Mouse (Mus musculus): ENCODE data around the gene Pogz. TPM values are rescaled to one million over a fixed set of nuclear protein-coding genes. Genes with fewer than 3 reads are reported as not detected.

Gene Pogz
- 10 to 100 TPM; 16.6 to 21.3 TPM for total RNA-seq (2021)

DNA sequence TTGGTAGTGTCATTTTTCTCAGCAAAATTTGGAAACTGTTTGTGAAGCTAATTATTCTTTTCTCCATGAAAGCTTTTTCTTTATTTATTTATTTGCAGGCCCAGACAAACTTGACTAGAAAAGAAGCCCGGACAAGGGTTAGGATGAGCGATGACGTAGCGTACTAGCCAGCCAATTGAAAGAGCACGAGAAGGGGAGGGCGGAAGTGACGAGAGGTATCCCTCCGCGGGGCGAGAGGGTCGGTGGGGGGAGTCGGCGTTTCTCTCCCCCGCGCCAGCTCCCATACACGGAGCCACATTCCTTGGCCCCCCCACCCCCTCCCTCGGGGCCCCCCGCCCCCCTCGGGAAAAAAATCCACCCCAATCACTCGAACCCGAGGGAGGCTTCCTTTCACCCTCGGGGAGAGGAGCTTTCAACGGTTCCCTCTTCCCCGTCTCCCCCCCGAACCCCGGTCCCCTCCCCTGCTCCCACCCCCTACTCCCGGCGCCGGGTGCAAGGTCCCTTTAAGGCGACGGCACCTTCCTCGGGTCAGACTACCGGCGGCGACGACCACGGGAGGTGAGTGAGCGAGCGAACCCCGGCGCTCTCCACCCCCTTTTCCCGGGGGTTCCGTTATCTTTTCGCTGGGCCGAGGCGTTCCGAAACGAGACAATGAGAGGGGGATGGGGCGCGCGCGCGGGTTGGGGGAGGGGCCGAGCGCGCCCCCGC lies at the start of gene Pogz:
Pogz (plus strand) TSS at position 385 of the 708 bp plus-strand sequence.
- peak; percentile 95 for DNase-seq (ENCODE audit: low spot score)
- intact Hi-C loops (cut with DNase I): loop anchor here (1.0 to 5.0 kb wide), 2 partner anchors 16 to 255 kb away; partner anchors contain the start of gene Snx27

DNA sequence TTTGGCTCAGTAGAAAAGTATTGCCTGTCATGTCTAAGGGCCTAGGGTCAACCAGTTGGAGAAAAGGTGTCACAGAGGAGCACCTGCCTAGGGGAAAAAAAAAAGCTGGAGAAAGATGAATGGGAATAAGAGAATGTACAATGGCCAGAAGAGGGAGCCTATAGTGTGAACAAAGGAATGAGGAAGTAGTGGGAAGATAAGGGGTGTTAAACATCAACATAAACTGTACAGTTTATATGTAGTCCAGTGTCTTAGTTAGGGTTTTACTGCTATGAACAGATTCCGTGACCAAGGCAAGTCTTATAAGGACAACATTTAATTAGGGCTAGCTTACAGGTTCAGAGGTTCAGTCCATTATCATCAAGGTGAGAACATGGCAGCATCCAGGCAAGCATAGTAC lies 48.3 kb upstream of the Pogz start:
- intact Hi-C loops (cut with DNase I): no loop called here
- no peak for DNase-seq (ENCODE audit: low spot score)

DNA sequence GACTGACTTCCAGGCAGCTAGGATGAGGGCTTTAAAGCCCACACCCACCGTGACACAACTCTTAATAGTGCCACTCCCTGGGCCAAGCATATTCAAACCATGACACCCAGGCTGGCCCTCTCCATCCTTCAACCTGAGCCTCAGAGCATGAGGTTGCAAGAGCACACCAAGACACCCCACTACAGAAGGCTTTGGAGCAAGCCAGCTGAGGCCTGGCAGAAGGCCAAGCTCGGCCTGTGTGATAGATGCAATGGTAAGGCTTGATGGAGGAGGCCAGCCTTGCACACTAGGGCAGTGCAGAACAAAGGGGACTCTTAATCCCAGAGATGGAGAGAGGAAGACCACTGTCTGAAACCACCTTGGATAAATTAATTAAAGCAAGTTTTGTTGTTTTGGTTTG lies 47.9 kb upstream of the Pogz start:
- intact Hi-C loops (cut with DNase I): no loop called here
- no peak for DNase-seq (ENCODE audit: low spot score)

DNA sequence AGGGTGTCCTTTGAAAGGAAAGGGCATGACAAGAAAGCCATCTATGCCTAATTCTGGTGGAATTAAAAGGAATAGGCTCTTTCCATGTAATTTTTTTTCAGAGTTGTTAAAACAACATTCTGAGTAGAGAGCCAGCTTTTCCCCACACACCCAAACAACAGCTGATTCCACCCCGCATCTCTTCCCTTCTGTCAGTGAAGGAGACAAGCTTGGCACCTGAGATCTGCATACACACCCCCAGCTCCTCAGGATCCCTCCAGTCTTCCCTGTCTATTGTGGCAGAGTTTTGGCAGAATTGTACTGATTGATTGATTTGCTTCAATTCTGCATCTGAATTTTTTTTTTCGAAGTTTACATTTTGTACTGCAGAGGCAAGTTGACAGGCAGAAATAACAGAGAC lies 45.1 kb upstream of the Pogz start:
- intact Hi-C loops (cut with DNase I): no loop called here
- no peak for DNase-seq (ENCODE audit: low spot score)

DNA sequence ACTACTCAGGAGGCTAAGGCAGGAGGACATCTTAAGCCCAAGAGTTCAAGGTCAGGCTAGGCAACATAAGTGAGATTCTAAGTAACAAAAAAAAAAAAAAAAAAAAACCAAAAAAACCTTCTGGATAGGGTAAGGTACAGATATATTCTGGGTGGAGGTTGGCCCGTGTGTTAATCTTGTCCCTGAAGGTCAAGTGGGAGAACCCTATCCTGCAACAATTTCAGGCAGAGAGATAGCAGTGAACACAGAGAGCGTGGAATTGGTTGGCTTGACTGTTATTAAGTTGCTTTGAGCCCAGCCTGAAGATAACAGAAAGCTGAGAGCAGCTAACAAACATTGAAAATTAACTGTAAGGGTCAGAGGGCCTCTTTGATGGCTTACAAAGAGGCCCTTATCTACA lies 43.7 kb upstream of the Pogz start:
- no peak for DNase-seq (ENCODE audit: low spot score)
- intact Hi-C loops (cut with DNase I): no loop called here

DNA sequence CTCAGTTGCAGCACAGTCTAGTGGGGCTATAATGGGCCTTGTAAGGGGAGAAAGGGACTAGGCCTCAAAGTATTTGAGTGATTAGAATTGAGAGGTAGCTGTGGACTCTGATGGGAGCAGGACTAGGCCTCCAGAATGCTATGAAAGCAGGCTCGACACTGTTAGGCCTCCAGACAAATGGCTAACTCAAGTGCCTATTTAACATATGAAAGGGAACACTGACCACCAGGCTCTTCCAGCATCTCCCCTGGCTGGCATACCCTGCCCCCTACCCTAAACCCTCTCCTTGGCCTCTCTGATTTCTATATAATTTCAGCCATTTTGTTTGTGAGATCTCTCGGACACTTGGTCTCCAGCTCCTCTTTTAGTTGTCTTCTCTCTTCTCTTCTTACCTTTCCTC lies 43.0 kb upstream of the Pogz start:
- DNase-seq (ENCODE audit: low spot score): no peak
- intact Hi-C loops (cut with DNase I): no loop called here

DNA sequence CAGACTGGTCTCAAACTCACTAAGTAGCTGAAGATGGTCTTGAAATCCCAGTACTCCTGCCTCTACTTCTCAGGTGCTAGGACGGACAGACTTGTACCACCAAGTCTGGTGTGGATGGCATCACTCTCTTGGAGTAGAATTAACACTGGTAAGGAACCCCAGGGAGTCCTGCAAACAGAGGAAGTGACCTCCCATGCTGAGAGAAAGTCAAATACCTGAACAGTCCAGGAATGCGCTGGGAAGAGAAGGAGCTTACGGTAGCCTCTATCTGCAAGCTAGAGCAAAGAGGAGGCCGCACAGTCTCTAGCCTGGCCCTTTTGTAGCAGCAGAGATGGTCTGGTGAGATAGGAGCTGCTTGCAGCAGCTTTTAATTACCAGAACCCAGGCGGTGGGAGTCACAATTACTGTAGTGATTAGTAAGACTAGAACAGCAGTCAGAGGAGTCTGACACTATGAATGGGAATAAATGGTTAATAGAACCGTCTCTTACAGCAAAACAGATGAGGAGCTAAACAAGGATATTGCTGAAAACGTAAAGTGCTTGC lies 41.7 kb upstream of the Pogz start:
- intact Hi-C loops (cut with DNase I): no loop called here
- no peak for DNase-seq (ENCODE audit: low spot score)

DNA sequence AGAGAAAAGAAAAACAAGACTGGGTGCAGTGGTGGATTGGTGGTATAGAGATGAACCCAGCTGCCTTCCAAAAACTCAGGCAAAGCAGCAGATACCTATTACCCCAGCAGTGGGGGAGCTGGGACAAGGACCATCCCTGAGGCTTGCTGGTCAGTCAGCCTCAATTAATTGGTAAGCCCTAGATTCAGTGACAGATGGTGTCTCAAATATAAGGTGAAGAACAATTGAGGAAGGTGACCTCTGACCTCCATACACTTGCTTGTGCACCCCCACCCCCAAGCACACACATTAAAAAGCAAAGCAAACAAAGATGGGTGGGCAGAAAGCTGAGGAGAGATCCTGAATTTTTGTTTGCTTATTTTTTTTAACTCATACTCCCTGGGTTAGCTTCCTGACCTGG lies 41.2 kb upstream of the Pogz start:
- intact Hi-C loops (cut with DNase I): no loop called here
- DNase-seq (ENCODE audit: low spot score): no peak

DNA sequence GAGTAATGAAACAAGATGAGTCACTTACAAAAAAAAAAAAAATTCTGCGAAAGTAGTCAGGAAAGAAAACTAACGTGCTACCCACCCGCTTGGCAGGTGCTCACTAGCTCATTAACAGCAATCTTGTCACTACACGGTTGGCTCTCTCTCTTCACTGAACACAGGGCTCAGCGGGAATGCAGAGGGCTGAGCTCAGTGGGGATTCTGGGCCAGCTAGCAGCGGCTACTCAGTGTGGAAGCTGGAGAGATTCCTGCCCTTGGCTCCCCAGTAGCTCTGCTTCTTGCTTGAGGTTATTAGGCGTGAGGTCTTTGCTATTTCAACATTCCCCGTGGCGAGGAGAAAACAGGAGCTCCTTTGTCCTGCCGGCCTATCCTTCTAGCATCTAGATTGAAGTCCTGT lies 33.2 kb upstream of the Pogz start:
- peak; percentile 20 for DNase-seq (ENCODE audit: low spot score)
- intact Hi-C loops (cut with DNase I): no loop called here

DNA sequence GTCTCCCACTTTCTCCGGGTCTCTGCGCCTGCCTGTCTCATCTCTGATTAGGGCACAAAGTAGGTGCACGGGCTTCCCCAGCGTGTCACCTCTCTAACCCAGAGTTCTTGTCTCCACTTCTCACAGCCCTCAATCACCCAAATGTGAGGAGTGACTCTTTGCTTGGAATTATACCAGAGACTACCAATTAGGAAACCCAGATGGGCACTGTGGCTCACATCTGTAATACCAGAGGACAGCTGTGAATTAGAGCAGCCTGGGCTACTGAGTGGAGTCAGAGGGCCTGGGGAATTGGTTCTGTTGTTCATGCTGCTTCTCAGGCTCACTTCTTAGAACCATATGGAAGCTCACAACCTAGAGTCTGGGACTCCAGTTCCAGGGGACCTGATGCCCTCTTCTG lies 32.4 kb upstream of the Pogz start:
- DNase-seq (ENCODE audit: low spot score): no peak
- intact Hi-C loops (cut with DNase I): no loop called here

DNA sequence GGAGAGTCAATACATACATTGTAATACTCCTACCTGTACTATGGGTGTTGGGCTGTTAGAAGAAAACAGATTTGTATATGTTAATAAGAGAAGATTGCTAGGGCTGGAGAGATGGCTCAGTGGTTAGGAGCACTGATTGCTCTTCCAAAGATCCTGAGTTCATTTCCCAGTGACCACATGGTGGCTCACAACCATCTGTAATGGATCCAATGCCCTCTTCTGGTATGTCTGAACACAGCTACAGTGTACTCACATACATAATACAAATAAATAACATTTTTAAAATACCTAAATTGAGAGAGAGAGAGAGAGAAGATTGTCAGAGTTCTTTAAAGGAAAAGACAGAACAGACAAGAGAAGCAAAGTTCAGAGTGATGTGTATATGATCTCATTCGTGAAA lies 29.1 kb upstream of the Pogz start:
- intact Hi-C loops (cut with DNase I): no loop called here

DNA sequence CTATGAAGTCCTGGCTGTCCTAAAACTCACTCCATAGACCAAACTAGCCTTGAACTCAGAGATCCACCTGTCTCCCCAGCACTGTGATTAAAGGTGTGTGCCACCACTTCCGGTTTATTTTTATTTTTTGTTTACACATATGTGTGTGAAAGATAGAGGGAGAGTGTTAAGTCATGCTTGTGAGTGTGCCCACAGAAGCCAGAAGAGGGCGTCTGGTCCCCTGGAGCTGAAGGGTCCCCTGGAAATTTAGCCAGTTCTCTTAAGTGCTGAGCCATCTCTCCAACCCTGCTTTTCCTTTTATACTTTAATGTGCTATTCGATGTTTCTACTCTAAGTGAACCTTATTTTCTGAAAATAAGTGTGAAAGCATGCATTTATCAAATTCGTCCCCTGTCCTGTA lies 25.7 kb upstream of the Pogz start:
- DNase-seq (ENCODE audit: low spot score): no peak
- intact Hi-C loops (cut with DNase I): loop anchor here (2.0 to 5.0 kb wide), 2 partner anchors 37 to 91 kb away; no protein-coding TSS in a partner anchor

More for the DNA sequence above, 29.1 kb upstream of the Pogz start:
- DNase-seq (ENCODE audit: low spot score): no peak

DNA sequence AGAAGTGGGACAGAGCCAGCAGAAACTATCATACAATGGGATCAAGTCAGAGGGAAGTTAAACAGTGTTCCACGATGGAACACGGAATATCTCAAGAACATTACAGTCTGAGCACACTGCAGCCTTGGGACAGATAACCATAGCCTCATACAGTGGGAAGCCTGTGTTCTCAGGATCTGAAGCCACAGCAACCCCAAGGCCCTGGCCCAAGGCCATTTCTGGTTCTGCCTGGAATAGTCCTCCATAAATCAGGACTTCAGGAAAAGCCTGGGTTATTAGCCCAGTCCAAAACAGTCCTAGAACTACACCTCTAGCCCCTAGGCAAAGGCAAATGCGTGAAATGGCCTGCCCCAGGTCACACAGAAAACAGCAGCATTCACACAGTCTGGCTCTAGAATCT lies 23.7 kb upstream of the Pogz start:
- intact Hi-C loops (cut with DNase I): loop anchor here (5.0 kb wide), 1 partner anchor 89 kb away; no protein-coding TSS in a partner anchor
- DNase-seq (ENCODE audit: low spot score): no peak

DNA sequence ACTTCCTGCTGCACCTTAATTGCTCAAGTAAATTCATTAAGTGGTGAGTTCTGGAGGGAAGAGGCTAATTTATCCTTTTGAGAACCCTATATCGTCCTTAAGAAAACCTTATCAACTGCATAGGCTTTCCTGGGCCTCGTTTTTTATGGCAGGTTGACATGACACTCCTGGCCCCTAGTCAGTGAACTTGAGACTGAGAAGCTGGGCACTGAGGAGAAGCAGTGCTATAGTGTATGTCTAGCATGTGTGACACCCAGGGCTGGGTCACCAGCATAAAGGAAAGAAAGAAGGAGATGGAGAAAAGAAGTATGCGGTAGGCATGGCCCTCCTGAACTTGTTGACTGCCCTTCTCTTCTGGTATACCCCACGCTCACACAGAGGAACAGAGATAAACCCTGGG lies 23.3 kb upstream of the Pogz start:
- intact Hi-C loops (cut with DNase I): loop anchor here (5.0 kb wide), 1 partner anchor 88 kb away; no protein-coding TSS in a partner anchor

DNA sequence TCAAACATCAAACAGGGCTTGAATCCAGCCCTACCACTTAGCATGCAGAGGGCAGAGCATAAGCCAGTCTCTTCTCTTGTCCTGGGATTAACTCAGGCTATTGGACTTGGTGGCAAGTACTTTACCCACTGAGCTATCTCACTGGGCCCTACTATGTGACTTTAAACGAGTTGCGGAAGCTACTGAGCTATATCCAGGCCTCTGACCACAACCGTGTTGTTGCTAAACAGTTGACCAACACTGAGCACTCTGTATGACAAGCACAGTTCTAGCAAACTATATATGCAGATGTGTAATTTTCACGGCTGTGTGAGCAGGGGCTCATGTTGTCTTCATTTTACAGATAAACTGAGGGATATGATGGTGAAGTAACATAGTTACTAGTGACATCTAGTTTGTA lies 22.7 kb upstream of the Pogz start:
- no peak for DNase-seq (ENCODE audit: low spot score)
- intact Hi-C loops (cut with DNase I): loop anchor here (5.0 kb wide), 1 partner anchor 88 kb away; no protein-coding TSS in a partner anchor

More for the DNA sequence above, 23.3 kb upstream of the Pogz start:
- no peak for DNase-seq (ENCODE audit: low spot score)

DNA sequence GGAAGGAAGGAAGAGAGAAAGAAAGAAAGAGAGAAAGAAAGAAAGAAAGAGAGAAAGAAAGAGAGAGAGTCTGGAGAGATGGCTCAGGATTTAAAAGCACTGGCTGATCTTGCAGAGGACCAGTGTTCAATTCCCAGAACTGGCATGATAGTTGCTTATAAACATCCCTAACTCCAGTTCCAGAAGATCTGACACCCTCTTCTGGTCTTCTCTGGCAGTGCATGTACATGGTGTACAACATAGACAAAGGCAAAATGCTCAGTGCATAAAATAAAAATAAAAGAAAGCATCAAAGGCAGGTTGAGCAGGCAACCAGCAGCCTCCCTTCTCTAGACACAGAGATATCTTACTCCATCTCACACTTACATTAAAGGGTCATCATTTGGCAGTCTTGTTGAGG lies 21.8 kb upstream of the Pogz start:
- DNase-seq (ENCODE audit: low spot score): no peak
- intact Hi-C loops (cut with DNase I): no loop called here

DNA sequence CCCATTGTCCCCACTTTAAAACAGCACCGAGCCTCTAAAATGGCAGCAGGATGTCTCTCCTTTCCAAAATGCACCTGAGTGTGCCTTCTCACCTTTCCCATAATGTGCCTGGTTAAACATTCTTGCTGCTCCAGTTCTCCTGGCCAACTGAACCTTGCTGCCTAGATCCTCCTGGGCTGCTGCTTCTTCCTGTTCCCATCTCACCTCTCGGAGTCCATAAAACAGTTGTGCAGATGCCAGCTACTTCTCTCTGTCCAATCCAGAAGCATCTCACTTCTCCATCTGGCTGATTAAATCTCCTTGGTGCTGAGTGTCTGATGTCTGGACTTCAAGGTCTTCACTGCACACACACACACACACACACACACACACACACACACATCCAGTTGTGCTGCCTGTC lies 19.6 kb upstream of the Pogz start:
- intact Hi-C loops (cut with DNase I): no loop called here
- no peak for DNase-seq (ENCODE audit: low spot score)

DNA sequence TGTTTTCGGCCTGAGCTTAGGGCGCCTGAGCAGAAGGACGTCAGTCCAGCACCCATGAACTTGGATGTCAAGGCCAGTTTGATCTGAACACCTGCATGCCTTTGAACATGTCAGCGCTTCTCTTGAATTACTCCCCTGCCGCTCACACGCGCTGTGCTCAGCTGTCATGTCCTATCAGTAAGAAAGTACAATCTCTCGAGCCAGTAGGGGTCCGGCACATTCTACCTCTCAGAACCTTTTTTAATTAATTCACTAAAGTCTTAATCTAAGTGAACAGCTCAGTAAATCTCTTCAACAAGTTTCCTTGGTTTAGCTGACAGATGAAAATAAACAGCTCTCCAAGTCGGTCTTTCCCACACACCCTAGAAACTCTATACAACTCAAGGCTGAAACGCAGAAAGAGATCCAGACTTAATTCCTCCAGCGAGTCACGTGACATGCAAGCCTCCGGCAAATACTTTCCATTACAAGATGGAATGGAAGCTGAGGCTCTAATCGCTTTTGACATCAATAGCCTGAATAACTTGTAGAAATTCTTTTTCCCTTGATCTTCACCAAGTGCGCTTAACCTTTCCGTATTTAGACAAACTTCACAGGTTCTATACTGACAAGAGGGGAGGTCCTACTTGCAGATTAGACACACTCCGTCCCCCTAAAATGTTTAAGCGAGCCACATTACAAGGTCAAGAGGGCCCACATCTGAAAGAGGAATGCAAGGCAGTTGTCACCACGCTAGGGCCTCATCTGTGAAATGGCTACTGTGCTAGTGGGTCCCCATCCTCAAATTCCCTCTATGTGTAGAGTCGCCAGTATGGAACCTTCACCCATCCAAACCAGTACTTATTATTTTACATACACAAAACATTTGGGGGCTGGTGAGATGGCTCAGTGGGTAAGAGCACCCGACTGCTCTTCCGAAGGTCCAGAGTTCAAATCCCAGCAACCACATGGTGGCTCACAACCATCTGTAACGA lies 17.6 kb upstream of the Pogz start:
- DNase-seq (ENCODE audit: low spot score): no peak
- intact Hi-C loops (cut with DNase I): no loop called here

DNA sequence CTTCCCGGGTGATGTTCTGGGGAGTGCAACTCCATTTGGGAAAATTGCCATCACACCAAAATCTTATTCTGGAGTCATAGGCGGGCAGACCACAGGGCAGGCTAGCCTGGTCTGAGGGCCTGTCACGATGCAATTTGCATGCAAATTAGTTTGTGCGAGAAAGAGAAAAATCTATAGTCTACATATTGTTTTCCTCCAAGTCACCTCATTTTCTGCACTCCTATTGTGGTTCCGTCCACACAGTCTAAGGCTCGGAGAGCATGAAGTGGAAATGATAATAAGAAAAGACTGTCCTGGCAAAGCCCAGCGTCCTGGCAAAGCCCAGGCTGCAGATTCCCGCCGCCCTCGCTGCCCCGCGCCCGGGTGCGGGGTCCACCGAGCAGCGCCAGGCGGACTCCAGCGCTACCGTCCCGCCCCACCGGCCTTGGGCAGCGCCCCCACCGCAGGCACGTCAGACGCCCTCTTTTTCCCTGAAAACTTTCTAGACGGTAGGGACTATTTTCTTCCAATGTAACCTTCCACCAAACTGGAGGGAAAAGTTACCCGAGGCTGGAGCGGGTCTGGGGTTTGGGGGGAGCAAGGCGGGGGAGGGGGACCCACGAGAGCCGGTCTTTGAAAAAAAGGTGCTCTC lies 16.2 kb upstream of the Pogz start:
- intact Hi-C loops (cut with DNase I): loop anchor here (1.0 kb wide), 1 partner anchor 16 kb away; the partner anchor contains the start of gene Pogz
- DNase-seq (ENCODE audit: low spot score): peak; percentile 18

DNA sequence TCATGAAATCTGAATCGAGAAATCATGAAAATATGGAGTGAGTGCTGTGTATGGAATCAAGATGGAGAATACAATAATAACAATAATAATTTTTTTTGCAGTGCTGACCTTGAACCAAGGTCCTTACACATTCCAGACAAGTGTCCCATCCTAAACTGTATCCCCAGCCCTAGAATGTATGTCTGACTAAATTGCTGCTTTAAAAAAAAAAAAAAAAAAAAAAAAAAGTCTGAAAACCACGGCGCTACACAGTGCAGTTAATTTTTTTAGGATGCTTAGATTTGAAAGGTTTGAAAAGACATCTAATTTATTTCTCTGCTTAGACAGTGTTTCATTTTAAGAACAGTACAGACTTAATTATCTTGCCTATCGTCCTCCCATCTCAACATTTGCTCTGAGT lies 15.3 kb upstream of the Pogz start:
- DNase-seq (ENCODE audit: low spot score): no peak
- intact Hi-C loops (cut with DNase I): no loop called here
